Mouse (Mus musculus) retina, postnatal 7 days (tissue): ENCODE measurements around the gene Olfr1381.
"Not testable (repeated sequence)": the region's sequence is repeated elsewhere in the genome, so short reads cannot be mapped to it uniquely, and the experiment has no call there.

Experiments
- DNase-seq: peaks from one replicate; pipeline ENCODE4 v3.0.0-alpha.2; 2012; ENCODE audit warnings: low read depth, low spot score

Gene Olfr1381

DNA sequence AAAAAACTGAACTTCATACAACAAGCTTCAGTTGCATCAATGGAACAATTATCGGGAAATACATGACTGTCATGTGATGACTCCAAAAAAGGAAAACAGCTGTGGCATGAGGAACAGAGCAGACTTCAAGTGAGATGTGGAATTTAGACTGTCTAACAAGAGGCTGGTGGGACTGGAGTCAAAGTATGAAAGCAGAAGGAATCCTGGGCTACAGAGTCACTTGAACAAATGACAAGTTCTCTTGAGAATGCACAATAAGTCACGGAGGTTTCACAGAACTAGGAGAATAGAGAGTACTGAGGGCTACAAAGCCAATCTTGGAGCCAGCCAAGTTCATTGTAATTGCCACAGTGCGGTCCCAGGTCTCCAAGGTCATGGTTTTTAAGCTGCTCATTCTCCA is at the start of gene Olfr1381:
Olfr1381 (plus strand) TSS at position 301 of the 400 bp plus-strand sequence.
- not testable (repeated sequence) for DNase-seq

DNA sequence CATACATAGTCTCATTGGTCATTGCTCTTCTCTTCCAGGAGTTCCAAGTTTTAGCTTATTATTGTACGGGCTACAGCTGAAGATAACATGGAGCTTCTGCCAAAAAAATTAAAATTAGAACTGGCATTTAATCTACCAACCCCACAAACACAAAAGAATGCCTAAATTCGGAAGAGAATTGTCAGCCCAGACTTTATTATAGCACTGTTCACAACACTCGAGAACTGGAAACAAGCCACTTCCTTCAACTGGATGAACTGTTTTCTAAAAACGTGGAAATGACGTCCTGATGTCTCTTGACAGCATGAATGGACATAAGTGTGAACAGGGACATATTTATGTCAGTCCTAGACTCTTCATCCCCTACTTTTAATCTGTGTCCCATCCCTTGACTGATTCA is 25.2 kb upstream of the Olfr1381 start:
- no peak for DNase-seq

DNA sequence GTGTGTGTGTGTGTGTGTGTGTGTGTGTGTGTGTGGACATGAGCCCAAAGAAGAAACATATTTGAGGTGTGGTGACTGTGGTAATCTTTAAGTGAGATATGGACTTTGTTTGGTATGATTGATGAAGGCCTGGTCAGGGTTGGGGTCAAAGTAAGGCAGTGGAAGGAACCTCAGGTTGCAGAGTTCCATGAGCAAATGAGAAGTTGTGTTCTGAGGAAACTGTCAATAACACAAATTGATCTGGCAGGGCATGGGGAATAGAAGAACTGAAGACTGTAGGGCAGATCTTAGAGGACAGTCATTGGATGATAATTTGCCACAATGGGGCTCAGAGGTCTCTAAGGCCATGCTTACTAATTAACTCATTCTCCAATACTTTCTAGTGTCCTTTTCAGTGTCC is 23.9 kb upstream of the Olfr1381 start, which contains the start of gene Olfr1383:
Olfr1383 (plus strand) TSS at position 301 of the 400 bp plus-strand sequence.
- no peak for DNase-seq

DNA sequence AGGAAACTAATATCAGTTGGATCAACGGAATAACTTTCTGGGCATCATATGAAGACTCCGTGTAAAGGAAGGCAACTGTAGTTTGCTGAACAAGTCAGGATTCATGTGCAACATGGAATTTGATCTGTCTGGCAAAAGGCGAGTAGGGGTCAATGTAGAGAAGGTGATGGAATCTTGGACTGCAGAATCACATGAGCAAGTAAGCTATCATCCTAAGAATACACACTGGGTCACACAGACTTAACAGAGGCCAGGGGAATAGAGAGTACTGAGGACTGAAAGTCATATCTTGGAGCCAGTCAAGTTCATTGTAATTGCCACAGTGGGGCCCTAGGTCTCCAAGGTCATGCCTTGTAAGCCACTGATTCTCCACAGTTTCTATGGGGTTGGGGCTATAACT is 15.3 kb upstream of the Olfr1381 start, which contains the start of gene Olfr1382:
Olfr1382 (plus strand) TSS at position 301 of the 400 bp plus-strand sequence.
- no peak for DNase-seq

DNA sequence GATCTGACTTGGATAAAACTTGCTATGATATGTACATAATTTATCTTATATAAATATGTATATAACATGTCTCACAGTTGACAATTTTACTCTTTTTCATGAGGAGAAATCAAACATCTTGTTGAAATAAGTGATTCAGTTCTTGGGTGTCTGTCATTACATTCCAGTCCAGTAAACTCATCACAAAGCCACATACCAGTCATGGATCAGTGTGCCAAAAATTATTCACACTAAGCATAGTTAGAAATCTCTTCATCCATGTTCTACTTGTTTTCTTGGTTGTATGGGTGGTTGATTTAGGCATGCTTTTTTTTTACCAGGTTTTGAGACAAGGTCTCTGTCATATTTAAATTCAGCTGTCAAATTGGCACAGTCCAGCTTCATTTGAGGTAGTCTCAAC is 10.5 kb upstream of the Olfr1381 start:
- no peak for DNase-seq

DNA sequence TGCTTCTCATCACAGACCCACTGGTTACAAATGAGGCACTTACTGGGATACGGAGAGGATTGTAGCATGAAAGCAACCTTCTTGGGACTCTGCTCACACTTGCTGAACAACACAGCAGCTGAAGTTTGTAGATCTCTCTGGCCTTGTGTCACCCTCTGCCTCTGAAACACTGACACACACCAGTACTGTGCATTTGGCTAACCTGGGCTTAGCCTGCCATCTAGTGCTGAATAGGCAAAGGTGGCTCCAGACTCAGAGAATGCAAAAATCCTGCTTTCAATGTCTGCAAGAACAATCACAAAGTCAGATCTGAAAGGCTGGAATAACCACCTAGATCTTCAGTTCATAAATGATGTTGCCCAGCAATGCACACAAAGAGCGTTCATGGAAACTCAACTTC is 6.6 kb upstream of the Olfr1381 start:
- DNase-seq = not testable (repeated sequence)

DNA sequence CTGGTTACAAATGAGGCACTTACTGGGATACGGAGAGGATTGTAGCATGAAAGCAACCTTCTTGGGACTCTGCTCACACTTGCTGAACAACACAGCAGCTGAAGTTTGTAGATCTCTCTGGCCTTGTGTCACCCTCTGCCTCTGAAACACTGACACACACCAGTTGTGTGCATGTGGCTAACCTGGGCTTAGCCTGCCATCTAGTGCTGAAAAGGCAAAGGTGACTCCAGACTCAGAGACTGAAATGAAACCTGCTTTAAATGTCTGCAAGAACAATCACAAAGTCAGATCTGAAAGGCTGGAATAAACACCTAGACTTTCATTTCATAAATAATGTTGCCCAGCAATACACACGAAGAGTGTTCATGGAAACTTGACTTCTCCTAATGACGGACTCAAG is 10.8 kb downstream of the Olfr1381 start:
- DNase-seq = not testable (repeated sequence)

DNA sequence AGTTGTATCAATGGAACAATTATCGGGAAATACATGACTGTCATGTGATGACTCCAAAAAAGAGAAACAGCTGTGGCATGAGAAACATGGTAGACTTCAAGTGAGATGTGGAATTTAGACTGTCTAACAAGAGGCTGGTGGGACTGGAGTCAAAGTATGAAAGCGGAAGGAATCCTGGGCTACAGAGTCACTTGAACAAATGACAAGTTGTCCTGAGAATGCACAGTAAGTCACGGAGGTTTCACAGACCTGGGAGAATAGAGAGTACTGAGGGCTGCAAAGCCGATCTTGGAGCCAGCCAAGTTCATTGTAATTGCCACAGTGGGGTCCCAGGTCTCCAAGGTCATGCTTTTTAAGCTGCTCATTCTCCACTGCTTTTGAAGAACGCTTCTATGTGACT is 13.3 kb downstream of the Olfr1381 start, which contains the start of gene Olfr1380:
Olfr1380 (plus strand) TSS at position 301 of the 400 bp plus-strand sequence.
- DNase-seq = not testable (repeated sequence)

DNA sequence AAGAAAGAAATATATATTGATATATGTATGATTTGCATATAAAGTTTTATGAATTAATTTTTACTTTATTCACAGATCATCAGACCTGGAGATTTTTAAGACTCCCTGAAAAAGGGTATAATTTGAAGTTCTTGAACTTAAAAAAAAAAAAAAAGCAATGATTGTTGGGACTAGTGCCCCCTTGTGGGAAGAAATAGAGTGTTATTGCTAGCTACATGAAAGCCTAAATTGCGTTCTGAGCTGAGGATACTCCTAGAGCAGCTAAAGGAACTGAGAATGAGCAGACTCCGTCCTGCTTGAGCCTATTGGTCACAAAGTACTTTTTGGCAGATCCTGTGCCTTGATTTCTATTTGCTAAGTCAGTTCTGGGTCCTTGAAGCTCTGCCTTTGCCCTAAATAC is 31.8 kb downstream of the Olfr1381 start:
- DNase-seq = not testable (repeated sequence)

DNA sequence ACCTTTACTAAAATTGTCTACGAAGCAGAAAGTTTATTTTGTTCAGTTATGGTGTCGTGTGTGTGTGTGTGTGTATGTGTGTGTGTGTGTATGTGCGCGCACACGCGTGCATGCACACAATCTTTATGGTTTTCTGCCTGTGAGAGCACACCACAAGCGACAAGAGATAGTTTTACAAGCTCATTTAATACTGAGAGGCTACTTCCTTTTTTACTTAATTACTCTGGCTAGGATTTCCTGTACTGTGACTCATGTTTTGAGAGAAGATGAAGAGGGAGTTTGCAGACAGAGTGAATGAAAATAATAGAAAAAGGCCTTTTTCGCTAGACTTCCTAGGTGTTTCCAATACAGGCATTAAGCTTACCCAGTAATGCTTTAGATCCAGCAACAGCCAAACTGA is 37.2 kb downstream of the Olfr1381 start:
- not testable (repeated sequence) for DNase-seq

DNA sequence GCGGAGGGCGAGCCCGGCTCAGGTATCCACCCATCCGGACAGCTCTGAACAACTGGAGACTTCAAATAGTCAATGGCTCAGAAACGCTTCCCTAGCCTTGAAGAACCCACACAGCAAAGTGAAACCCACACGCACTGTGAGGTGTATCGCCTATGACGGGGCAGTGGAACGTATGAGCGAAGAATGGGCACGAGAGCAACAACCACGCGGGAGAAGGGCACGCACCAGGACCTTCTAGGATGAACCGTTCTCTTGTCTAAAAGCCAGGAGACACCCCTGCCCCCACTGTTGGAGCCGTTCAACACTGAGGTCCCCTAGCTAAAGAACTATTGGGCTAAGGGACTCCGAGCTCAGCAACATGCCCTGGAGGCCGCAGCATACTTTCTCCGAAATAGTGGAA is 47.0 kb downstream of the Olfr1381 start:
- no peak for DNase-seq

DNA sequence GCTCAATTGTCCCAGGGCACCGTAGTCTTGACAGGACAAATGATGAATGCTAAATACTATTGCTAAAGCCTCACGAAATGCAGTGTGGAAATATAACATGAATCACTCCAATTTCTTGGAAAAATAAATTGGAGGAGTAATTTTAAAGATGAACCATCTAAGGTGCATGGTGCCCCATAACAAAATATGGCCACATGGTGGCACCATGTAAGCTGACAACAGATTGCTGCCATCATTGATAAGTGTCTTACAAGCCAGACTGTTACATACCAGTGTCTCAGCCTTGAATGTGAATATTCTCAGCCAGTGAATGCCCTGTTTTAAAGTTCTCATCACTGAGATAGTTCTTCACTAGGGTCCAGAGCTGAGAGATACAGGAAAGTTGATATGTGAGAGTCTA is 53.9 kb downstream of the Olfr1381 start:
- not testable (repeated sequence) for DNase-seq
